Mouse (Mus musculus): ENCODE data around the gene Serpina9. TPM values are rescaled to one million over a fixed set of nuclear protein-coding genes. Genes with fewer than 3 reads are reported as not detected.

Serpina9 gene
- polyA plus RNA-seq, 1 experiment from 2014 or later: not detected

GRCm38 (mm10) chr12:103984935-103985334 lies 28.6 kb downstream of the Serpina9 start:
- Histone ChIP-seq H3K27ac (ENCODE audit: low read depth, low read length) (no peak overlapping the region), H3K36me3 (ENCODE audit: control insufficient read depth, insufficient read depth, low read length) (no peaks in the 10 kb centered on the region), H3K9ac (ENCODE audit: low read length) (no peak overlapping the region), H3K9me3 (ENCODE audit: control insufficient read depth, low read length) (no peaks in the 10 kb centered on the region), H3K4me1 (ENCODE audit: control insufficient read depth, insufficient read depth, low read length) (no peaks in the 10 kb centered on the region), H3K4me2 (no peak overlapping the region), H3K27me3 (ENCODE audit: control insufficient read depth, insufficient read depth, low read length) (no peaks in the 10 kb centered on the region), H3K4me3 (ENCODE audit: low read depth, low read length) (no peak overlapping the region)
- DNase-seq (ENCODE audit: low spot score, missing footprints) (no peak), ATAC-seq (ENCODE audit: low FRiP score) (no peak)
- WGBS: 70% methylated on average over 4 of the region's 4 CpGs

- Histone ChIP-seq H3K4me2 (no peak overlapping the region), H3K36me3 (ENCODE audit: control insufficient read depth, insufficient read depth, low read length) (no peaks in the 10 kb centered on the region), H3K9me3 (ENCODE audit: control insufficient read depth, low read length) (no peaks in the 10 kb centered on the region), H3K27ac (ENCODE audit: low read depth, low read length) (no peak overlapping the region), H3K4me3 (ENCODE audit: low read depth, low read length) (no peak overlapping the region), H3K4me1 (ENCODE audit: control insufficient read depth, insufficient read depth, low read length) (no peaks in the 10 kb centered on the region), H3K27me3 (ENCODE audit: control insufficient read depth, insufficient read depth, low read length) (no peaks in the 10 kb centered on the region), H3K9ac (ENCODE audit: low read length) (no peak overlapping the region)
- WGBS: 83% methylated on average over 7 of the region's 7 CpGs
- DNase-seq (ENCODE audit: low spot score, missing footprints): no peak
- ATAC-seq (ENCODE audit: low FRiP score): no peak
These were observed 31.8 kb downstream of the Serpina9 start for GRCm38 (mm10) chr12:103981646-103982360.

DNA sequence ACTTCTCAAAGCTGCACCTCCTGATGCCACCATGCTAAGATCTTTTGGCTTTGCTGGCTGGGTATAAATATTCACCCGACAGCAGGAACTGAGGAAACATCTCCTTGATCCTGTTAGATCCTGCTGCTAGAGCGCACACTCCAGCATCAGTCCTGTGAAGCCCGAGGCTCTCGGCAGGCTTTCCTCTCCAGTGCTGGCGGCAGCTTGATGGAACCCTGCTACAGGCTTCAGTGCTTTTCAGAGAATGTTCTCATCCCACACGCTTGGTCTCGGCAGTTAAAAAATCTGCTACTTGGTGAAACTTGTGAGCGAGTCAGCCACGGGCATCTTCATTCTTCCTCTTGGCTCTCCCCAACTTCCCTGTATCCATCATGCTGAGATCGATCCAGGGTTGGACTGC lies 35.3 kb downstream of the Serpina9 start:
- Histone ChIP-seq H3K9ac (ENCODE audit: low read length) (no peak overlapping the region), H3K4me1 (ENCODE audit: control insufficient read depth, insufficient read depth, low read length) (no peaks in the 10 kb centered on the region), H3K4me3 (ENCODE audit: low read depth, low read length) (no peak overlapping the region), H3K27ac (ENCODE audit: low read depth, low read length) (no peak overlapping the region), H3K9me3 (ENCODE audit: control insufficient read depth, low read length) (no peaks in the 10 kb centered on the region), H3K36me3 (ENCODE audit: control insufficient read depth, insufficient read depth, low read length) (no peaks in the 10 kb centered on the region), H3K4me2 (no peak overlapping the region), H3K27me3 (ENCODE audit: control insufficient read depth, insufficient read depth, low read length) (no peaks in the 10 kb centered on the region)
- WGBS: 90% methylated on average over 10 of the region's 10 CpGs
- ATAC-seq (ENCODE audit: low FRiP score) (no peak), DNase-seq (ENCODE audit: low spot score, missing footprints) (no peak)

DNA sequence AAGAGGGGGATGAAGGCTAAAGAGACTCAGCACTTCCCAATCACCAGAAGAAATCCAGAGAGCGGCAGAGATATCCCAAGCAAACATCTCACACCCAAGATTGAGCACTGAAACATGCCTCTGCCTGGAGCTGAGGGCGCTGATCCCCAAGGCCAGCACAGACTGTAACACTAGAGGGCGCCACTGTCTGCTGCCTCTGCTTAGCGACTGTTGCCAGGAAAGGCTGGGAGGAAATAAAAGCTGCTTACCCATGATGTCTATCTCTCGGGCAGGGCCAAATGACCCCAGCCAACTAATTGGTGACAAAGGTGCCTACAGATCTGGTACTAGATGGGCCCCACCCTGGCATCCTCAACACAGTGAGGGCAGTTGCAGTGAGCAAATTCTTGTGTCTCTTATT lies 35.7 kb downstream of the Serpina9 start:
- Histone ChIP-seq H3K4me2 (no peak overlapping the region), H3K27me3 (ENCODE audit: control insufficient read depth, insufficient read depth, low read length) (no peaks in the 10 kb centered on the region), H3K4me3 (ENCODE audit: low read depth, low read length) (no peak overlapping the region), H3K9me3 (ENCODE audit: control insufficient read depth, low read length) (no peaks in the 10 kb centered on the region), H3K9ac (ENCODE audit: low read length) (no peak overlapping the region), H3K36me3 (ENCODE audit: control insufficient read depth, insufficient read depth, low read length) (no peaks in the 10 kb centered on the region), H3K27ac (ENCODE audit: low read depth, low read length) (no peak overlapping the region), H3K4me1 (ENCODE audit: control insufficient read depth, insufficient read depth, low read length) (no peaks in the 10 kb centered on the region)
- 40% methylated on average over 5 of the region's 5 CpGs for WGBS
- DNase-seq (ENCODE audit: low spot score, missing footprints) (no peak), ATAC-seq (ENCODE audit: low FRiP score) (no peak)

- Histone ChIP-seq H3K9me3 (ENCODE audit: control insufficient read depth, low read length) (no peaks in the 10 kb centered on the region), H3K4me3 (ENCODE audit: low read depth, low read length) (no peak overlapping the region), H3K27ac (ENCODE audit: low read depth, low read length) (no peak overlapping the region), H3K4me2 (no peak overlapping the region), H3K9ac (ENCODE audit: low read length) (no peak overlapping the region), H3K36me3 (ENCODE audit: control insufficient read depth, insufficient read depth, low read length) (no peaks in the 10 kb centered on the region), H3K27me3 (ENCODE audit: control insufficient read depth, insufficient read depth, low read length) (no peaks in the 10 kb centered on the region), H3K4me1 (ENCODE audit: control insufficient read depth, insufficient read depth, low read length) (no peaks in the 10 kb centered on the region)
- no peak for ATAC-seq (ENCODE audit: low FRiP score)
- DNase-seq (ENCODE audit: low spot score, missing footprints): no peak
- 70% methylated on average over 3 of the region's 3 CpGs for WGBS
These were observed 36.5 kb downstream of the Serpina9 start for GRCm38 (mm10) chr12:103977060-103977459.

DNA sequence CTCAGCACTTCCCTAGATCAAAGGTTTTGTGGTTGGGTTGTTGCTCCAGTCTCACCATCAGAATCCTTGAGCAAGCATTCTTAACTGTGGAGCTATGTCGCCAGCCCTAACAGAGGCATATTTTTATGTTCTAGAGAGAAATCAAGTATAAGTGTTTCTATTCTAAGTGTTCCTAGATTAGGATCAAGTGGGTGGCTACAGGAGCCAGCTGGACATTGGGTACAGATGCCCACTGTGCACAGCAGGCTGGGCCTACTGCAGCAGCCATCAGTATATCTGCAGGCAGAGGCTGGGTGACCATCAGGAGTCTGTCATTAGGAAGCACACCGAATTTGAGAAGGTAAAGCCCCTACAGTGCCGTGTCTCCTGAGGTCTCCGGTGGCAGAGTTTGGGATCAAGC lies 42.5 kb downstream of the Serpina9 start:
- Histone ChIP-seq H3K9me3 (ENCODE audit: control insufficient read depth, low read length) (no peaks in the 10 kb centered on the region), H3K27ac (ENCODE audit: low read depth, low read length) (no peak overlapping the region), H3K27me3 (ENCODE audit: control insufficient read depth, insufficient read depth, low read length) (no peaks in the 10 kb centered on the region), H3K9ac (ENCODE audit: low read length) (no peak overlapping the region), H3K4me3 (ENCODE audit: low read depth, low read length) (no peak overlapping the region), H3K4me2 (no peak overlapping the region), H3K4me1 (ENCODE audit: control insufficient read depth, insufficient read depth, low read length) (no peaks in the 10 kb centered on the region), H3K36me3 (ENCODE audit: control insufficient read depth, insufficient read depth, low read length) (no peaks in the 10 kb centered on the region)
- WGBS: 93% methylated on average over 4 of the region's 4 CpGs
- no peak for DNase-seq (ENCODE audit: low spot score, missing footprints)
- ATAC-seq (ENCODE audit: low FRiP score): no peak

GRCm38 (mm10) chr12:103969577-103970116 lies 43.9 kb downstream of the Serpina9 start:
- no peaks in the 10 kb centered on the region for H3K27me3 ChIP-seq (ENCODE audit: control insufficient read depth, insufficient read depth, low read length)

GRCm38 (mm10) chr12:103966761-103967160 lies 46.8 kb downstream of the Serpina9 start:
- 73% methylated on average over 3 of the region's 3 CpGs for WGBS
- Histone ChIP-seq H3K9me3 (ENCODE audit: control insufficient read depth, low read length) (no peaks in the 10 kb centered on the region), H3K4me3 (ENCODE audit: low read depth, low read length) (no peak overlapping the region), H3K4me2 (no peak overlapping the region), H3K36me3 (ENCODE audit: control insufficient read depth, insufficient read depth, low read length) (no peaks in the 10 kb centered on the region), H3K27ac (ENCODE audit: low read depth, low read length) (no peak overlapping the region), H3K4me1 (ENCODE audit: control insufficient read depth, insufficient read depth, low read length) (no peaks in the 10 kb centered on the region), H3K27me3 (ENCODE audit: control insufficient read depth, insufficient read depth, low read length) (no peaks in the 10 kb centered on the region), H3K9ac (ENCODE audit: low read length) (no peak overlapping the region)
- DNase-seq (ENCODE audit: low spot score, missing footprints) (no peak), ATAC-seq (ENCODE audit: low FRiP score) (no peak)

More at GRCm38 (mm10) chr12:103969577-103970116, 43.9 kb downstream of the Serpina9 start:
- WGBS: 91% methylated on average over 9 of the region's 9 CpGs
- Histone ChIP-seq H3K4me3 (ENCODE audit: low read depth, low read length) (no peak overlapping the region), H3K4me2 (no peak overlapping the region), H3K4me1 (ENCODE audit: control insufficient read depth, insufficient read depth, low read length) (no peaks in the 10 kb centered on the region), H3K27ac (ENCODE audit: low read depth, low read length) (no peak overlapping the region), H3K9me3 (ENCODE audit: control insufficient read depth, low read length) (no peaks in the 10 kb centered on the region), H3K9ac (ENCODE audit: low read length) (no peak overlapping the region), H3K36me3 (ENCODE audit: control insufficient read depth, insufficient read depth, low read length) (no peaks in the 10 kb centered on the region)
- ATAC-seq (ENCODE audit: low FRiP score) (no peak), DNase-seq (ENCODE audit: low spot score, missing footprints) (no peak)

GRCm38 (mm10) chr12:103963288-103963687 lies 50.3 kb downstream of the Serpina9 start:
- H3K4me1 ChIP-seq (ENCODE audit: control insufficient read depth, insufficient read depth, low read length): no peaks in the 10 kb centered on the region
- no peak overlapping the region for H3K4me2 ChIP-seq
- no peak for DNase-seq (ENCODE audit: low spot score, missing footprints)
- H3K27ac ChIP-seq (ENCODE audit: low read depth, low read length): no peak overlapping the region
- H3K9ac ChIP-seq (ENCODE audit: low read length): no peak overlapping the region
- no peaks in the 10 kb centered on the region for H3K36me3 ChIP-seq (ENCODE audit: control insufficient read depth, insufficient read depth, low read length)
- H3K27me3 ChIP-seq (ENCODE audit: control insufficient read depth, insufficient read depth, low read length): no peaks in the 10 kb centered on the region
- H3K9me3 ChIP-seq (ENCODE audit: control insufficient read depth, low read length): no peaks in the 10 kb centered on the region
- ATAC-seq (ENCODE audit: low FRiP score): no peak
- WGBS: 93% methylated on average over 4 of the region's 4 CpGs
- H3K4me3 ChIP-seq (ENCODE audit: low read depth, low read length): no peak overlapping the region

Data from midbrain, embryonic 11.5 days (tissue).